Mouse (Mus musculus) stomach, embryonic 15.5 days (tissue): ENCODE measurements around the gene Prr18. TPM values are rescaled to one million over a fixed set of nuclear protein-coding genes. Genes with fewer than 3 reads are reported as not detected.
"Not testable (repeated sequence)": the region's sequence is repeated elsewhere in the genome, so short reads cannot be mapped to it uniquely, and the experiment has no call there.

ENCODE experiments used
- ATAC-seq: fragments of 200-750 bp; cut with Nextera tagmentation; 2 replicates; pipeline ENCODE4 v1.8.0; 2017; ENCODE audit warnings: low read depth, moderate number of reproducible peaks, moderate TSS enrichment; ENCODE audit not compliant: insufficient read depth, low FRiP score
- H3K27ac ChIP-seq: fragments of 300-500 bp; sonication (generic); 2 replicates; pipeline ENCODE4 v1.5.1; 2015; ENCODE audit warnings: mild to moderate bottlenecking, inconsistent platforms
- H3K27me3 ChIP-seq: fragments of 300-500 bp; sonication (generic); replicated peaks from 2 replicates; pipeline ENCODE4 v1.6.1; 2015; ENCODE audit warnings: inconsistent platforms
- H3K36me3 ChIP-seq: fragments of 300-500 bp; sonication (generic); 2 replicates; pipeline ENCODE4 v1.6.1; 2015; ENCODE audit warnings: inconsistent platforms
- H3K4me1 ChIP-seq: fragments of 300-500 bp; sonication (generic); 2 replicates; pipeline ENCODE4 v1.6.1; 2015; ENCODE audit warnings: inconsistent platforms
- H3K4me2 ChIP-seq: fragments of 300-500 bp; sonication (generic); 2 replicates; pipeline ENCODE4 v1.6.1; 2015; ENCODE audit warnings: mild to moderate bottlenecking, inconsistent platforms
- H3K4me3 ChIP-seq: fragments of 300-500 bp; sonication (generic); replicated peaks from 2 replicates; pipeline ENCODE4 v1.5.1; 2015; ENCODE audit warnings: inconsistent platforms
- H3K9ac ChIP-seq: fragments of 300-500 bp; sonication (generic); 2 replicates; pipeline ENCODE4 v1.6.1; 2015; ENCODE audit warnings: inconsistent platforms
- H3K9me3 ChIP-seq: fragments of 300-500 bp; sonication (generic); 2 replicates; pipeline ENCODE4 v1.6.1; 2016; ENCODE audit warnings: inconsistent platforms
- WGBS: fragments of 180-500 bp; shearing (Covaris S2); methylation state at CpG from one replicate; pipeline ENCODE4 v1.1.7; 2015; 5-methylcytosine and 5-hydroxymethylcytosine counted together
- polyA plus RNA-seq: library from polyadenylated mRNA; unstranded; fragments of >200 nt; fragmentation: Nextera tagmentation; extraction: Ambion mirVana; gene quantifications from 2 replicates; pipeline ENCODE4 v1.2.1, GENCODE M21; 2015

Prr18 gene
- polyA plus RNA-seq, 1 experiment from 2014 or later, result 0.55 TPM

GRCm38 (mm10) chr17:8310838-8311614 lies 26.2 kb upstream of the Prr18 start, which contains the start of gene Sft2d1:
Gene Sft2d1, plus strand, starts transcription at chr17:8311102.
- H3K27ac ChIP-seq, result peak within 1 kb of the TSS; percentile 68; the same call in 1 of the 2 replicates
- H3K9ac ChIP-seq, result peak within 1 kb of the TSS; percentile 79
- H3K4me1 ChIP-seq, result peaks cover 10% of the 10 kb centered on the region
- peak within 1 kb of the TSS; percentile 87 for H3K4me3 ChIP-seq
- under 1% methylated on average over 51 of the region's 54 CpGs for WGBS
- no peaks in the 10 kb centered on the region for H3K36me3 ChIP-seq
- ATAC-seq, result peak; percentile 95
- H3K27me3 ChIP-seq, result no peaks in the 10 kb centered on the region
- peak within 1 kb of the TSS; percentile 67 for H3K4me2 ChIP-seq
- H3K9me3 ChIP-seq, result no peaks in the 10 kb centered on the region

GRCm38 (mm10) chr17:8311751-8312150 lies 25.5 kb upstream of the Prr18 start:
- peak overlapping the region; percentile 79; the same call in 1 of the 2 replicates for H3K9ac ChIP-seq
- peaks cover 10% of the 10 kb centered on the region for H3K4me1 ChIP-seq
- ATAC-seq, result no peak
- no peaks in the 10 kb centered on the region for H3K9me3 ChIP-seq
- no peak overlapping the region for H3K27ac ChIP-seq
- H3K4me3 ChIP-seq, result peak overlapping the region; percentile 87
- H3K27me3 ChIP-seq, result no peaks in the 10 kb centered on the region
- no peaks in the 10 kb centered on the region for H3K36me3 ChIP-seq
- peak overlapping the region; percentile 67 for H3K4me2 ChIP-seq
- 33% methylated on average over 3 of the region's 3 CpGs for WGBS

- peaks cover 10% of the 10 kb centered on the region for H3K4me1 ChIP-seq
- H3K4me2 ChIP-seq, result no peak overlapping the region
- ATAC-seq, result no peak
- H3K4me3 ChIP-seq, result no peak overlapping the region
- H3K9ac ChIP-seq, result no peak overlapping the region
- no peak overlapping the region for H3K27ac ChIP-seq
- H3K9me3 ChIP-seq, result no peaks in the 10 kb centered on the region
- no peaks in the 10 kb centered on the region for H3K36me3 ChIP-seq
- no peaks in the 10 kb centered on the region for H3K27me3 ChIP-seq
- 94% methylated on average over 3 of the region's 3 CpGs for WGBS
Measured at GRCm38 (mm10) chr17:8313976-8314375, 23.3 kb upstream of the Prr18 start.

GRCm38 (mm10) chr17:8316251-8316650 lies 21.0 kb upstream of the Prr18 start:
- no peak for ATAC-seq
- no peaks in the 10 kb centered on the region for H3K27me3 ChIP-seq
- 79% methylated on average over 1 of the region's 1 CpGs for WGBS

GRCm38 (mm10) chr17:8326877-8327276 lies 10.4 kb upstream of the Prr18 start:
- H3K27me3 ChIP-seq, H3K9ac ChIP-seq, H3K4me2 ChIP-seq, ATAC-seq, H3K4me3 ChIP-seq, H3K27ac ChIP-seq, H3K9me3 ChIP-seq, H3K36me3 ChIP-seq, H3K4me1 ChIP-seq: not testable (repeated sequence)
- 94% methylated on average over 11 of the region's 11 CpGs for WGBS

More at GRCm38 (mm10) chr17:8316251-8316650, 21.0 kb upstream of the Prr18 start:
- no peak overlapping the region for H3K4me2 ChIP-seq
- H3K27ac ChIP-seq, result no peak overlapping the region
- H3K9ac ChIP-seq, result no peak overlapping the region
- H3K4me1 ChIP-seq, result peaks cover 10% of the 10 kb centered on the region
- H3K36me3 ChIP-seq, result no peaks in the 10 kb centered on the region
- H3K4me3 ChIP-seq, result no peak overlapping the region
- no peaks in the 10 kb centered on the region for H3K9me3 ChIP-seq

- 68% methylated on average over 7 of the region's 7 CpGs for WGBS
- Histone ChIP-seq H3K4me1 (no peaks in the 10 kb centered on the region), H3K4me3 (no peak overlapping the region), H3K4me2 (no peak overlapping the region), H3K27ac (no peak overlapping the region), H3K27me3 (no peaks in the 10 kb centered on the region), H3K9me3 (no peaks in the 10 kb centered on the region), H3K9ac (no peak overlapping the region), H3K36me3 (0 out of 2 replicates have a peak, but pooled peaks cover 4% of the 10 kb centered on the region)
- ATAC-seq, result no peak
Measured at GRCm38 (mm10) chr17:8328511-8329174, 8.6 kb upstream of the Prr18 start.

GRCm38 (mm10) chr17:8330602-8331001 lies 6.7 kb upstream of the Prr18 start:
- ATAC-seq, result no peak
- WGBS, result 61% methylated on average over 5 of the region's 5 CpGs

GRCm38 (mm10) chr17:8339666-8340374 lies 2.6 kb downstream of the Prr18 start:
- peaks cover 13% of the 10 kb centered on the region for H3K4me1 ChIP-seq
- H3K4me3 ChIP-seq, result peak overlapping the region; percentile 48
- WGBS, result 33% methylated on average over 8 of the region's 8 CpGs
- no peak overlapping the region for H3K9ac ChIP-seq
- H3K4me2 ChIP-seq, result peak overlapping the region; percentile 98
- no peaks in the 10 kb centered on the region for H3K9me3 ChIP-seq
- no peaks in the 10 kb centered on the region for H3K36me3 ChIP-seq
- no peak for ATAC-seq
- no peak overlapping the region for H3K27ac ChIP-seq
- peaks cover 42% of the 10 kb centered on the region for H3K27me3 ChIP-seq

More at GRCm38 (mm10) chr17:8330602-8331001, 6.7 kb upstream of the Prr18 start:
- Histone ChIP-seq H3K4me1 (no peaks in the 10 kb centered on the region), H3K4me3 (no peak overlapping the region), H3K9ac (no peak overlapping the region), H3K36me3 (0 out of 2 replicates have a peak, but pooled peaks cover 4% of the 10 kb centered on the region), H3K27me3 (no peaks in the 10 kb centered on the region), H3K4me2 (no peak overlapping the region), H3K27ac (no peak overlapping the region), H3K9me3 (no peaks in the 10 kb centered on the region)

GRCm38 (mm10) chr17:8340407-8341359 lies 3.4 kb downstream of the Prr18 start:
- ATAC-seq, result 0 out of 2 replicates have a peak, but pooled peaks have one; percentile 40
- no peaks in the 10 kb centered on the region for H3K36me3 ChIP-seq
- H3K9me3 ChIP-seq, result no peaks in the 10 kb centered on the region
- peak overlapping the region; percentile 98 for H3K4me2 ChIP-seq
- peak overlapping the region; percentile 42 for H3K9ac ChIP-seq
- H3K4me3 ChIP-seq, result peak overlapping the region; percentile 48
- H3K4me1 ChIP-seq, result peaks cover 13% of the 10 kb centered on the region
- under 1% methylated on average over 62 of the region's 92 CpGs for WGBS
- H3K27ac ChIP-seq, result no peak overlapping the region
- peaks cover 42% of the 10 kb centered on the region for H3K27me3 ChIP-seq

- Histone ChIP-seq H3K36me3 (no peaks in the 10 kb centered on the region), H3K9ac (no peak overlapping the region), H3K9me3 (no peaks in the 10 kb centered on the region), H3K27ac (no peak overlapping the region), H3K4me1 (peaks cover 13% of the 10 kb centered on the region), H3K4me3 (peak overlapping the region; percentile 48), H3K27me3 (peaks cover 42% of the 10 kb centered on the region), H3K4me2 (peak overlapping the region; percentile 98)
- ATAC-seq, result no peak
- 18% methylated on average over 43 of the region's 46 CpGs for WGBS
Measured at GRCm38 (mm10) chr17:8341360-8341963, 4.2 kb downstream of the Prr18 start.
